In the genomic region with DNA sequence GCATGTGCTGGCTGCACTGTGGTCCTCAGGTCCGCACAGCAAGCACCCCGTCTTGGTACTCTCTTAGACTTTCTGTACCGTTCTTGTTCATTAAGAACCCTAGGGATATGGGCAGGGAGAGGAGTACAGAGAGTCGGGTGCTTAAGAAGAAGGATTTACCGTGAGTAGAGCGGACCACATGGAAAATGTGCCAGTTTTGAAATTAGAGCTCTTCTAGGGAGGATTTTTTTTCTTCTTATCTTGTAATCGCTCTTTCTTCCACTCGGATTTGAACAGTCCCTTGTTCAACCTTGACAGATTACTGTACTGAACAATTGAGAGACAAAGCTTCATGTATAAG, we compare ENCODE assay signal across 24 mouse cellular contexts. TPM values are rescaled to one million over a fixed set of nuclear protein-coding genes. Genes with fewer than 3 reads are reported as not detected.
A peak's percentile ranks its signal among the peaks of the same experiment; 100 is the strongest.
DNase-seq lines count a peak whose midpoint lies in the region; ATAC-seq and TF ChIP-seq lines count a peak whose summit lies in the region.
"Had no signal": no experiment of that assay in that cellular context is flagged by ENCODE, and none has a peak within 500 bp of the region (broad histone marks: within the 10 kb centered on the region; RNA-seq: fewer than 3 reads in every experiment).

No protein-coding gene starts in this region.

- H3K9me3 ChIP-seq in liver, embryonic 13.5 days (replicated peaks) = no peaks in the 10 kb centered on the region
- H3K9me3 ChIP-seq in liver, embryonic 11.5 days (ENCODE audit: control insufficient read depth, low read length) = no peaks in the 10 kb centered on the region
- H3K9me3 ChIP-seq in E14TG2a.4 (ENCODE audit: low read length) (no peaks in the 10 kb centered on the region), MEL (replicated peaks; ENCODE audit: insufficient read depth, low read length) (no peaks in the 10 kb centered on the region)
- H3K9me3 ChIP-seq in liver, embryonic 15.5 days (replicated peaks) = no peaks in the 10 kb centered on the region
- H3K9me3 ChIP-seq: forebrain, embryonic 12.5 days; forebrain, embryonic 15.5 days; heart, embryonic 10.5 days; heart, embryonic 13.5 days; hindbrain, embryonic 12.5 days; hindbrain, embryonic 15.5 days had no signal

- no peak for TF ChIP-seq POLR2A in MEL (IDR thresholded peaks at IDR 0.05; ENCODE audit: control insufficient read depth in 1 of 2, insufficient read depth in 1 of 2, low read depth in 1 of 2, low read length in 2 of 2, poor library complexity in 1 of 2)
- TF ChIP-seq POLR2A in heart, adult 2 months (IDR thresholded peaks at IDR 0.05; ENCODE audit: insufficient read depth, low read depth, low read length) = no peak

- H3K36me3 ChIP-seq in liver, embryonic 13.5 days = no peaks in the 10 kb centered on the region
- no peaks in the 10 kb centered on the region for H3K36me3 ChIP-seq in liver, embryonic 11.5 days (ENCODE audit: control insufficient read depth, insufficient read depth, low read length)
- H3K36me3 ChIP-seq in E14TG2a.4 (ENCODE audit: insufficient read depth, low read length) (no peaks in the 10 kb centered on the region), MEL (ENCODE audit: control insufficient read depth in 1 of 2, insufficient read depth in 2 of 2, low read length in 2 of 2) (peaks cover 0 to 23% of the 10 kb centered on the region in 2 experiments; a peak in 2 of 4 replicates)
- H3K36me3 ChIP-seq in liver, embryonic 15.5 days (replicated peaks) = no peaks in the 10 kb centered on the region
- H3K36me3 ChIP-seq in heart, adult 2 months (ENCODE audit: control insufficient read depth, insufficient read depth, low read length) = peaks cover 5% of the 10 kb centered on the region
- H3K36me3 ChIP-seq: forebrain, embryonic 12.5 days; forebrain, embryonic 15.5 days; heart, embryonic 10.5 days; heart, embryonic 13.5 days; hindbrain, embryonic 12.5 days; hindbrain, embryonic 15.5 days had no signal

- no peak overlapping the region for H3K9ac ChIP-seq in liver, embryonic 13.5 days
- no peak overlapping the region for H3K9ac ChIP-seq in liver, embryonic 11.5 days (ENCODE audit: low read depth, low read length)
- H3K9ac ChIP-seq in MEL (ENCODE audit: control insufficient read depth, low read depth, low read length, poor library complexity, severe bottlenecking) = peak overlapping the region; percentile 43
- H3K9ac ChIP-seq in liver, embryonic 15.5 days = no peak overlapping the region
- no peak overlapping the region for H3K9ac ChIP-seq in heart, adult 2 months (ENCODE audit: low read depth, low read length)
- H3K9ac ChIP-seq: forebrain, embryonic 12.5 days; forebrain, embryonic 15.5 days; heart, embryonic 13.5 days; hindbrain, embryonic 12.5 days; hindbrain, embryonic 15.5 days had no signal

- WGBS in liver, embryonic 13.5 days (ENCODE audit: insufficient replicate concordance) = 80% methylated on average over 8 of the region's 8 CpGs
- 86% methylated on average over 8 of the region's 8 CpGs for WGBS in liver, embryonic 11.5 days
- 84% methylated on average over 8 of the region's 8 CpGs for WGBS in liver, embryonic 15.5 days (ENCODE audit: insufficient replicate concordance)
- WGBS in heart, adult 2 months = 81% methylated on average over 8 of the region's 8 CpGs

- no peak overlapping the region for H3K4me3 ChIP-seq in liver, embryonic 13.5 days (replicated peaks)
- no peak overlapping the region for H3K4me3 ChIP-seq in liver, embryonic 11.5 days (ENCODE audit: low read depth, low read length)
- H3K4me3 ChIP-seq in E14TG2a.4 (replicated peaks; ENCODE audit: low read length) (peak overlapping the region; percentile 46), MEL (ENCODE audit: control insufficient read depth in 1 of 2, insufficient read depth in 1 of 2, low read depth in 2 of 2, low read length in 2 of 2) (peak overlapping the region; percentile 34 to 72)
- H3K4me3 ChIP-seq in liver, embryonic 15.5 days (replicated peaks) = no peak overlapping the region
- no peak overlapping the region for H3K4me3 ChIP-seq in heart, adult 2 months
- H3K4me3 ChIP-seq: forebrain, embryonic 12.5 days; forebrain, embryonic 15.5 days; heart, embryonic 10.5 days; heart, embryonic 13.5 days; hindbrain, embryonic 12.5 days; hindbrain, embryonic 15.5 days had no signal

- H3K27ac ChIP-seq in liver, embryonic 13.5 days = no peak overlapping the region
- H3K27ac ChIP-seq in liver, embryonic 11.5 days (ENCODE audit: low read depth, low read length) = no peak overlapping the region
- H3K27ac ChIP-seq in MEL (ENCODE audit: control insufficient read depth, low read depth, low read length) = peak overlapping the region; percentile 65
- peak overlapping the region; percentile 49 for H3K27ac ChIP-seq in liver, embryonic 15.5 days (replicated peaks)
- no peak overlapping the region for H3K27ac ChIP-seq in heart, adult 2 months
- H3K27ac ChIP-seq: forebrain, embryonic 12.5 days; forebrain, embryonic 15.5 days; heart, embryonic 10.5 days; heart, embryonic 13.5 days; hindbrain, embryonic 12.5 days; hindbrain, embryonic 15.5 days had no signal

- peak overlapping the region; percentile 17; the same call in 1 of the 2 replicates for H3K4me2 ChIP-seq in liver, embryonic 13.5 days
- no peak overlapping the region for H3K4me2 ChIP-seq in liver, embryonic 11.5 days
- peak overlapping the region; percentile 40 for H3K4me2 ChIP-seq in liver, embryonic 15.5 days
- H3K4me2 ChIP-seq: forebrain, embryonic 12.5 days; forebrain, embryonic 15.5 days; heart, embryonic 13.5 days; hindbrain, embryonic 12.5 days; hindbrain, embryonic 15.5 days had no signal

- peaks cover 40% of the 10 kb centered on the region for H3K4me1 ChIP-seq in liver, embryonic 13.5 days (replicated peaks)
- H3K4me1 ChIP-seq in liver, embryonic 11.5 days (replicated peaks; ENCODE audit: control insufficient read depth, insufficient read depth, low read length) = peaks cover 6% of the 10 kb centered on the region; the same call in 1 of the 2 replicates
- peaks cover 23% of the 10 kb centered on the region for H3K4me1 ChIP-seq in E14TG2a.4 (replicated peaks; ENCODE audit: low read depth, low read length)
- peaks cover 15 to 16% of the 10 kb centered on the region in 2 experiments for H3K4me1 ChIP-seq in MEL (ENCODE audit: control insufficient read depth in 1 of 2, insufficient read depth in 2 of 2, low read length in 2 of 2)
- peaks cover 38% of the 10 kb centered on the region for H3K4me1 ChIP-seq in liver, embryonic 15.5 days (replicated peaks)
- peaks cover 4% of the 10 kb centered on the region; the same call in 1 of the 2 replicates for H3K4me1 ChIP-seq in heart, adult 2 months (ENCODE audit: control insufficient read depth, insufficient read depth, low read length)

- DNase-seq in liver, embryonic 13.5 days = no peak
- DNase-seq in liver, embryonic 11.5 days (ENCODE audit: low spot score) = no peak
- no peak for DNase-seq in MEL (ENCODE audit: low read depth, low spot score)
- DNase-seq in layer of hippocampus, adult 11-12 months (ENCODE audit: low spot score) = no peak
- no peak for DNase-seq in heart, adult 2 months
- DNase-seq in heart, postnatal 4 days = no peak
- DNase-seq: adrenal gland, adult 2 months; adrenal gland, postnatal 14 days; cerebellum, adult 11-12 months; cerebellum, adult 9-10 months; cerebellum, postnatal 14 days; gastrocnemius, postnatal 25 days; heart, adult 18-20 months; heart, postnatal 14 days had no signal

- intact Hi-C loops in heart, adult 2 months (cut with DNase I) = no loop called here

- no peaks in the 10 kb centered on the region for H3K27me3 ChIP-seq in liver, embryonic 13.5 days
- no peaks in the 10 kb centered on the region for H3K27me3 ChIP-seq in liver, embryonic 11.5 days (replicated peaks; ENCODE audit: control insufficient read depth, insufficient read depth, low read length)
- peaks cover 23% of the 10 kb centered on the region for H3K27me3 ChIP-seq in E14TG2a.4 (ENCODE audit: insufficient read depth, low read length)
- no peaks in the 10 kb centered on the region for H3K27me3 ChIP-seq in MEL (ENCODE audit: control insufficient read depth in 1 of 2, insufficient read depth in 2 of 2, low read length in 2 of 2)
- no peaks in the 10 kb centered on the region for H3K27me3 ChIP-seq in liver, embryonic 15.5 days
- H3K27me3 ChIP-seq in heart, adult 2 months (ENCODE audit: control insufficient read depth, insufficient read depth, low read length) = no peaks in the 10 kb centered on the region
- H3K27me3 ChIP-seq: forebrain, embryonic 15.5 days; heart, embryonic 13.5 days; hindbrain, embryonic 12.5 days; hindbrain, embryonic 15.5 days; Patski had no signal

- no peak for ATAC-seq in liver, embryonic 13.5 days (ENCODE audit: low read depth)
- no peak for ATAC-seq in liver, embryonic 11.5 days (replicated peaks; ENCODE audit: low FRiP score)
- ATAC-seq in liver, embryonic 15.5 days (ENCODE audit: insufficient read depth) = no peak
- ATAC-seq: CD4-positive, CD25-positive, alpha-beta regulatory T cell, adult 4 months; forebrain, embryonic 15.5 days; Patski had no signal

- TF ChIP-seq CTCF in E14TG2a.4 (conservative IDR thresholded peaks at IDR 0.05; ENCODE audit: low read length) (no peak), MEL (IDR thresholded peaks at IDR 0.05 in 2 of 3, conservative IDR thresholded peaks at IDR 0.05 in 1 of 3; ENCODE audit: control insufficient read depth in 1 of 3, insufficient read depth in 1 of 3, low read depth in 2 of 3, low read length in 3 of 3, poor library complexity in 1 of 3, severe bottlenecking in 1 of 3) (no peak)
- TF ChIP-seq CTCF in heart, adult 2 months (IDR thresholded peaks at IDR 0.05) = no peak

- no peak for TF ChIP-seq RAD21 in MEL (IDR thresholded peaks at IDR 0.05; ENCODE audit: low read depth, low read length)

- peaks cover 14% of the 10 kb centered on the region for H3K79me2 ChIP-seq in MEL (ENCODE audit: control insufficient read depth, insufficient read depth, low read length, poor library complexity)
- H3K79me2 ChIP-seq in heart, adult 2 months (replicated peaks; ENCODE audit: control insufficient read depth, insufficient read depth, low read length) = no peaks in the 10 kb centered on the region; the same call in 1 of the 2 replicates

- no peak for TF ChIP-seq EP300 in MEL (IDR thresholded peaks at IDR 0.05; ENCODE audit: low read depth in 1 of 2, low read length in 2 of 2)
- TF ChIP-seq EP300 in heart, adult 2 months (IDR thresholded peaks at IDR 0.05; ENCODE audit: insufficient read depth, low read depth, low read length) = no peak

TF ChIP-seq in MEL, 35 proteins besides CTCF, POLR2A, EP300 and RAD21 (continues in another document):
- TF ChIP-seq ZNF384 (IDR thresholded peaks at IDR 0.05; ENCODE audit: low read depth, low read length) = 0 out of 2 replicates have a peak, but pooled peaks have one; percentile 30

RNA-seq across cellular contexts. Expression of gene Usp15, which starts 3.5 kb away (rescaled TPM):
- polyA plus RNA-seq in liver, embryonic 13.5 days (2015; fragmentation: Nextera tagmentation; extraction: Ambion mirVana) = 101 and 125 TPM in 2 replicates
- polyA plus RNA-seq in liver, embryonic 11.5 days (2014; fragmentation: Nextera tagmentation; extraction: Ambion mirVana) = 139 and 159 TPM in 2 replicates
- total RNA-seq in MEL (2012; rRNA removed) = 98.2 and 118 TPM in 2 replicates
- polyA plus RNA-seq in MEL (2012; ENCODE audit: insufficient read depth in 1 of 2, insufficient read length in 2 of 2, low read depth in 1 of 2, low replicate concordance in 2 of 2, missing spikeins in 1 of 2) = 100 to 1,000 TPM; 117 to 150 TPM
- 82.0 and 84.9 TPM in 2 replicates for polyA plus RNA-seq in liver, embryonic 15.5 days (2015; fragmentation: Nextera tagmentation; extraction: Ambion mirVana)
- total RNA-seq in heart, adult 2 months (2021) = 100 to 1,000 TPM in 1 of 2 experiments, 10 to 100 TPM in 1; 86.4 to 103 TPM
- polyA plus RNA-seq in heart, adult 2 months (2012; rRNA removed) = 14.5 and 29.3 TPM in 2 replicates
- 10 to 100 TPM; 75.8 to 79.2 TPM for total RNA-seq in heart, postnatal 4 days (2021)

Comparison
In these comparisons a context has a peak if more than half of its experiments do, and no peak if none do; other contexts are left out.
1. H3K27ac ChIP-seq: peak in MEL (single experiment) and liver, embryonic 15.5 days (single experiment); none in liver, embryonic 13.5 days (single experiment), liver, embryonic 11.5 days (single experiment) and heart, adult 2 months (single experiment).
2. H3K4me3 ChIP-seq: peak in E14TG2a.4 (single experiment) and MEL (2 of 2); none in liver, embryonic 13.5 days (single experiment), liver, embryonic 11.5 days (single experiment), liver, embryonic 15.5 days (single experiment) and heart, adult 2 months (single experiment).